Mouse (Mus musculus) hindbrain, postnatal 0 days (tissue): ENCODE data around the gene Srxn1. TPM values are rescaled to one million over a fixed set of nuclear protein-coding genes. Genes with fewer than 3 reads are reported as not detected.

Source experiments
- ATAC-seq: fragments of 200-750 bp; cut with Nextera tagmentation; 2 replicates; pipeline ENCODE4 v1.8.0; 2017; ENCODE audit warnings: mild to moderate bottlenecking, moderate TSS enrichment, moderate library complexity
- DNase-seq: peaks from one replicate; pipeline ENCODE4 v3.0.0-alpha.2; 2015; ENCODE audit warnings: low spot score
- H3K27ac ChIP-seq: fragments of 300-500 bp; sonication (generic); 2 replicates; pipeline ENCODE4 v1.5.1; 2014; ENCODE audit warnings: mild to moderate bottlenecking
- H3K27me3 ChIP-seq: fragments of 300-500 bp; sonication (generic); 2 replicates; pipeline ENCODE4 v1.6.1; 2014; ENCODE audit warnings: low read length, mixed read lengths; ENCODE audit not compliant: insufficient read depth
- H3K36me3 ChIP-seq: fragments of 300-500 bp; sonication (generic); 2 replicates; pipeline ENCODE4 v1.6.1; 2014; ENCODE audit warnings: low read length, mixed read lengths; ENCODE audit not compliant: insufficient read depth
- H3K4me1 ChIP-seq: fragments of 300-500 bp; sonication (generic); 2 replicates; pipeline ENCODE4 v1.6.1; 2014; ENCODE audit warnings: antibody characterized with exemption, low read length, mixed read lengths; ENCODE audit not compliant: insufficient read depth
- H3K4me2 ChIP-seq: fragments of 300-500 bp; sonication (generic); 2 replicates; pipeline ENCODE4 v1.6.1; 2014; ENCODE audit warnings: low read depth, mild to moderate bottlenecking, low read length, moderate library complexity, mixed read lengths
- H3K4me3 ChIP-seq: fragments of 300-500 bp; sonication (generic); 2 replicates; pipeline ENCODE4 v1.5.1; 2014; ENCODE audit warnings: low read length
- H3K9ac ChIP-seq: fragments of 300-500 bp; sonication (generic); replicated peaks from 2 replicates; pipeline ENCODE4 v1.6.1; 2014; ENCODE audit warnings: mild to moderate bottlenecking, low read length, moderate library complexity, mixed read lengths
- H3K9me3 ChIP-seq: fragments of 300-500 bp; sonication (generic); 2 replicates; pipeline ENCODE4 v1.6.1; 2016; ENCODE audit warnings: low read length, mixed read lengths
- CTCF ChIP-seq: IDR thresholded peaks from 2 replicates; pipeline ENCODE4 v1.5.1; 2016; ENCODE audit warnings: antibody characterized with exemption, control low read depth, low read depth
- WGBS: fragments of 180-500 bp; shearing (Covaris S2); extraction: QIAGEN DNeasy Blood & Tissue Kit; methylation state at CpG from one replicate; pipeline ENCODE4 v1.1.7; 2014; 5-methylcytosine and 5-hydroxymethylcytosine counted together
- polyA plus RNA-seq: library from polyadenylated mRNA; unstranded; fragments of >200 nt; fragmentation: Nextera tagmentation; extraction: Ambion mirVana; gene quantifications from 2 replicates; pipeline ENCODE4 v1.2.1, GENCODE M21; 2015
- total RNA-seq: library from RNA; depleted of rRNA; stranded (reverse); fragments of >200 nt; gene quantifications from 2 replicates; pipeline ENCODE4 v1.2.3, GENCODE M21; 2014

The Srxn1 gene
- total and polyA plus RNA-seq, 2 experiments from 2014 or later = 26.8 to 51.7 TPM

DNA sequence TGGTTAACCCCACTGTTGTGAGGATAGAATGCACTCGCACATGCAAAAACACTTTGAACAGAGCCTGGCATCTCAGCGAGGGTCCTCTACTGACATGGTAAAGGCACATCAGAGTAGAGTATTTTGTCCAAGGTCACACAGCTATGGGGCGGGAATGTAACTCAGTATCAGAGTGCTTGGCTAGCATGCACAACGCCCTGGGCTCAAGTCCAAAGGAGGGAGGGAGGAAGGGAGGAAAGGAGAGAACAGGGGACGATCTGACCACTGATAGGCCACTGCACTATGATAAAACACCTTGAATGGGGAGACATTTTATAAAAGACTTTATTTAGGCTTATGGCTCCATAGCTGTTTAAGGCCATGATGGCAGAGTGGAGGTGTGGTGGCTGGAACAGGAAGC lies 15.7 kb upstream of the Srxn1 start:
- H3K4me1 ChIP-seq = peaks cover 18% of the 10 kb centered on the region; the same call in 1 of the 2 replicates
- H3K4me3 ChIP-seq = no peak overlapping the region
- H3K27ac ChIP-seq = no peak overlapping the region
- H3K9me3 ChIP-seq = no peaks in the 10 kb centered on the region
- H3K36me3 ChIP-seq = no peaks in the 10 kb centered on the region
- TF ChIP-seq CTCF = no peak
- 75% methylated on average over 5 of the region's 5 CpGs for WGBS
- H3K9ac ChIP-seq = no peak overlapping the region
- no peaks in the 10 kb centered on the region; the same call in 1 of the 2 replicates for H3K27me3 ChIP-seq
- no peak overlapping the region for H3K4me2 ChIP-seq
- ATAC-seq (no peak), DNase-seq (no peak)

DNA sequence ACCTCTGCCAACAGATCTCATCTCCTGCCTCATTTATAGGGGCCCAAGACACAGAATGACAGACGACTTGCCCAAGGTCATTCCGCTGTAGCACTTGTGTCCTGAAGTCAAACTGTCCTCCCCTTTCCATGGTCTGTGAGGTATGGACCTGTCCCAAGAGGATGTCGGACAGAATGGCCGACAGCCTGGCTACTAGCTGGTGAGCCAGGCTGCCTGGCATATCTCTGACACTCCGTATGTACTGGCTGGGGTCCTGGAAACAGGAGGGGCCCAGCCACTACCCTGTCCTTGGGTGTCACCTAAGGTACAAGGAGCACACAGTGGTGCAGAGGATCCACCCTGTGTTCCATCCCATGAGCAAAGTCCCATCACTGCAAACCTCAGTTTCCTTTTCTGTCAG lies 14.8 kb upstream of the Srxn1 start:
- H3K4me2 ChIP-seq = no peak overlapping the region
- H3K27me3 ChIP-seq = no peaks in the 10 kb centered on the region; the same call in 1 of the 2 replicates
- H3K27ac ChIP-seq = no peak overlapping the region
- H3K4me1 ChIP-seq = peaks cover 18% of the 10 kb centered on the region; the same call in 1 of the 2 replicates
- no peak for TF ChIP-seq CTCF
- H3K9ac ChIP-seq = no peak overlapping the region
- 74% methylated on average over 5 of the region's 5 CpGs for whole genome bisulfite sequencing
- DNase-seq (no peak), ATAC-seq (no peak)
- no peaks in the 10 kb centered on the region for H3K9me3 ChIP-seq
- H3K36me3 ChIP-seq = no peaks in the 10 kb centered on the region
- H3K4me3 ChIP-seq = no peak overlapping the region

DNA sequence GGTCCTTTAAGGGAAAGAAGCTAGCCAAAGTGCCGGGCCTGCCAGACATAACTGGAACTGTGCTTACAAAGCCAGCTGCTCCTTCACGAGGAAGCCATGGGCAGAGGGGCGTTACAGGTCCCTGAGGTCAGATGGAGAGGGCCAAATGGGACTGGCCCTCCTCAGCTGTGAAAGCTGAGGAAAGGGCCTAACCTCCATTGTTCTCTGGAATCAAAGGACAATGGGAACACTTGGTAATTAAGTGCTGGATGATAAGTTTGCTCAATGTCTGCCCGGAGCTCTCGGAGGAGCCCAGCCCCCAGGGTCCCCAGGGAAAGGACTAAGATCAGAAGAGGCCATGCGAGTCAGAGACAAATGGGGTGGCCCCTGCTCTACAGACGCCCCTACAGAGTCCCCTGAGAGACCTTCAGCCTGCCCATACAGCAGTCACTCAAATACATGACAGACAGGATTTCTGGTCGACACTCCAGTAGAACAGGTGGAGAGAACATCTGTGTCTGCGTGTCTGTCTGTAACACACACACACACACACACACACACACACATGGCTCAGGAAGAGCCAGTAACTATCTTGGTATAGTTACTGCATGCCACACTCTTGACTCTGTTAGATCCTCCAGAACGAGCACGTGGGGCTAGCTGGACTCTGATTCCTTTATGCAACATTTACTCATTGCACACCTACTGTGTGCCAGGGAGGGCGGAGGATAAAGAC lies 13.8 kb upstream of the Srxn1 start:
- no peak for ATAC-seq
- Histone ChIP-seq H3K4me3 (no peak overlapping the region), H3K27me3 (no peaks in the 10 kb centered on the region; the same call in 1 of the 2 replicates), H3K4me2 (no peak overlapping the region), H3K36me3 (no peaks in the 10 kb centered on the region), H3K4me1 (peaks cover 18% of the 10 kb centered on the region; the same call in 1 of the 2 replicates), H3K27ac (no peak overlapping the region), H3K9ac (no peak overlapping the region), H3K9me3 (no peaks in the 10 kb centered on the region)
- no peak for TF ChIP-seq CTCF
- no peak for DNase-seq
- 26% methylated on average over 12 of the region's 12 CpGs for WGBS

DNA sequence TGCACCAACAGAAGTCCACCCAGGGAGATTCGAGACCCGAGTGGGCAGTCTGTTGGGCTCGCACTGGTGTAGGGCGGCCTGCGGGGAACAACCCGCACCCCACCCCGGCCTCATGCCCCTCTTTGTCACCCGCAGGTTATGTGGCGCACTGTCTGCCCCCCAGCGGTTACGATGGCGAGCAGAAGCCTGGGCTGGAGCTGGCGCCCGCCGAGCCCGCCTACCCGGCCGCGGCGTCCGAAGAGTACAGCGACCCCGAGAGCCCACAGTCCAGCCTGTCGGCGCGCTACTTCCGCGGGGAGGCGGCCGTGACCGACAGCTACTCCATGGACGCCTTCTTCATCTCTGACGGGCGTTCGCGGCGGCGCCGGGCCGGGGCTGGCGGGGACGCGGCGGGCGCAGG lies 12.4 kb upstream of the Srxn1 start:
- TF ChIP-seq CTCF = peak; percentile 38
- Histone ChIP-seq H3K4me1 (peaks cover 11% of the 10 kb centered on the region; the same call in 1 of the 2 replicates), H3K36me3 (no peaks in the 10 kb centered on the region), H3K9ac (no peak overlapping the region), H3K9me3 (no peaks in the 10 kb centered on the region), H3K4me3 (peak overlapping the region; percentile 28), H3K27me3 (no peaks in the 10 kb centered on the region; the same call in 1 of the 2 replicates), H3K4me2 (peak overlapping the region; percentile 48), H3K27ac (no peak overlapping the region)
- ATAC-seq (peak; percentile 11; the same call in 1 of the 2 replicates), DNase-seq (no peak)
- WGBS = 10% methylated on average over 44 of the region's 45 CpGs

DNA sequence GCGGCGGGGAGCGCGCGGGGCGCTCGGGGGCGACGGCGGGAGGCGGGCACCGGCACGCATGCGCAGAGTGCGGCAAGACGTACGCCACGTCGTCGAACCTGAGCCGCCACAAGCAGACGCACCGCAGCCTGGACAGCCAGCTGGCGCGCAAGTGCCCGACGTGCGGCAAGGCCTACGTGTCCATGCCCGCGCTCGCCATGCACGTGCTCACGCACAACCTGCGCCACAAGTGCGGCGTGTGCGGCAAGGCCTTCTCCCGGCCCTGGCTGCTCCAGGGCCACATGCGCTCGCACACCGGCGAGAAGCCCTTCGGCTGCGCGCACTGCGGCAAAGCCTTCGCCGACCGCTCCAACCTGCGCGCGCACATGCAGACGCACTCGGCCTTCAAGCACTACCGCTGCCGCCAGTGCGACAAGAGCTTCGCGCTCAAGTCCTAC lies 11.9 kb upstream of the Srxn1 start:
- no peaks in the 10 kb centered on the region for H3K36me3 ChIP-seq
- no peak for TF ChIP-seq CTCF
- no peak overlapping the region; the same call in 1 of the 2 replicates for H3K9ac ChIP-seq
- peaks cover 11% of the 10 kb centered on the region; the same call in 1 of the 2 replicates for H3K4me1 ChIP-seq
- H3K4me2 ChIP-seq = peak overlapping the region; percentile 48
- 7% methylated on average over 44 of the region's 60 CpGs for WGBS
- H3K27me3 ChIP-seq = no peaks in the 10 kb centered on the region; the same call in 1 of the 2 replicates
- H3K27ac ChIP-seq = no peak overlapping the region
- peak overlapping the region; percentile 28 for H3K4me3 ChIP-seq
- ATAC-seq = peak; percentile 57
- peak; percentile 74 for DNase-seq
- H3K9me3 ChIP-seq = no peaks in the 10 kb centered on the region

DNA sequence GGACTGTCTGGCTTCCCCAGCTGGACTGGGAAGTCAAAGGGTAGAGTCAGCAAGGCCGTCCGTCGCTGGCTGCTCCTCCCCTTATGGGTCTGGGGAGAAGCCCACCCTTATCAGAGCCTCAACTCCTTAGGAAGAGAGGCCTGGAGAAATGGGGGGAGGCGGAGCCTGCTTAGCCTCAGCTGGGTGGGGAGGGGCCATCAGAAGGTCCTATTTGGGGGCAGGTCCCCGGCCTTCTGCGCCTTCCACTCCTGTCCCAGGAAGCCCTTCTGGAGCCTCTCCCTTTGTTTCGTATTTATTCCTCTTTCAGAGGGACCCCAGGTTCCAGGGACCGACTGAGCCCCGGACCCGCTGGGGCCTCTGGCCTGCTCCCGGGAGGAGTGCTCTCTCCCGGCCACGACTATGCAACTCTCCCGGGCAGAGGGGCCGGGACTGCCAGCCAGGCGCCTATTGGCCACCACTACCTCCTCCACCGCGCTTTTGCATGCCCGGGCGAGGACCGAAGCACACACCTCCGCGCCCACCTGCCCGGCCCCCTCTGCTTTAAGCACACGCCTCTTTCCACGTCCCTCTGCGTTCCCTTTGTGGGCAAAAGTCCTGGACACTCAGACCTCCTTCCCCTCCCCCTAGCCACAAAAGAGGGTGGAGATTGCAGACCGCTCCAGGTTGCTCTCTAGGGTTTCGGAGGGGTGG lies 10.3 kb upstream of the Srxn1 start:
- Histone ChIP-seq H3K27ac (no peak overlapping the region), H3K9me3 (no peaks in the 10 kb centered on the region), H3K4me2 (no peak overlapping the region), H3K27me3 (no peaks in the 10 kb centered on the region; the same call in 1 of the 2 replicates), H3K4me3 (no peak overlapping the region), H3K4me1 (peaks cover 11% of the 10 kb centered on the region; the same call in 1 of the 2 replicates), H3K36me3 (no peaks in the 10 kb centered on the region), H3K9ac (no peak overlapping the region)
- no peak for ATAC-seq
- WGBS = 15% methylated on average over 29 of the region's 29 CpGs
- TF ChIP-seq CTCF = no peak
- no peak for DNase-seq
